Mouse (Mus musculus): Measurements from ENCODE around the gene Kdm8. TPM values are rescaled to one million over a fixed set of nuclear protein-coding genes. Genes with fewer than 3 reads are reported as not detected.

The Kdm8 gene
- polyA plus RNA-seq, 1 experiment from 2014 or later, result 4.7 TPM

GRCm38 (mm10) chr7:125462200-125462599 lies 17.7 kb downstream of the Kdm8 start:
- H3K4me3 ChIP-seq (replicated peaks), result no peak overlapping the region
- H3K9me3 ChIP-seq (replicated peaks), result no peaks in the 10 kb centered on the region
- H3K4me1 ChIP-seq, result no peaks in the 10 kb centered on the region
- WGBS, result 56% methylated on average over 2 of the region's 2 CpGs
- H3K36me3 ChIP-seq, result peaks cover 22% of the 10 kb centered on the region
- no peak for ATAC-seq (ENCODE audit: low FRiP score)
- no peak overlapping the region for H3K9ac ChIP-seq (replicated peaks)
- H3K27me3 ChIP-seq (replicated peaks), result no peaks in the 10 kb centered on the region
- no peak overlapping the region for H3K27ac ChIP-seq (replicated peaks)
- H3K4me2 ChIP-seq, result no peak overlapping the region

- peak; percentile 33; the same call in 1 of the 2 replicates for ATAC-seq (ENCODE audit: low FRiP score)
- H3K27me3 ChIP-seq (replicated peaks), result no peaks in the 10 kb centered on the region
- no peak overlapping the region for H3K4me3 ChIP-seq (replicated peaks)
- H3K9me3 ChIP-seq (replicated peaks), result no peaks in the 10 kb centered on the region
- peaks cover 47% of the 10 kb centered on the region for H3K36me3 ChIP-seq
- H3K27ac ChIP-seq (replicated peaks), result no peak overlapping the region
- H3K4me2 ChIP-seq, result no peak overlapping the region
- H3K4me1 ChIP-seq, result peaks cover 11% of the 10 kb centered on the region
- H3K9ac ChIP-seq (replicated peaks), result no peak overlapping the region
- 25% methylated on average over 5 of the region's 5 CpGs for WGBS
Observed at GRCm38 (mm10) chr7:125469937-125470336, 25.5 kb downstream of the Kdm8 start.

GRCm38 (mm10) chr7:125470901-125471300 lies 26.4 kb downstream of the Kdm8 start:
- Histone ChIP-seq H3K4me3 (replicated peaks) (no peak overlapping the region), H3K9ac (replicated peaks) (no peak overlapping the region), H3K4me2 (no peak overlapping the region), H3K36me3 (peaks cover 38% of the 10 kb centered on the region), H3K9me3 (replicated peaks) (no peaks in the 10 kb centered on the region), H3K27ac (replicated peaks) (no peak overlapping the region), H3K27me3 (replicated peaks) (no peaks in the 10 kb centered on the region), H3K4me1 (peaks cover 21% of the 10 kb centered on the region)
- no peak for ATAC-seq (ENCODE audit: low FRiP score)
- WGBS, result 89% methylated on average over 4 of the region's 4 CpGs

- 0 out of 2 replicates have a peak overlapping the region, but pooled peaks have one; percentile 4 for H3K9ac ChIP-seq (replicated peaks)
- H3K27ac ChIP-seq (replicated peaks), result peak overlapping the region; percentile 72
- WGBS, result 32% methylated on average over 13 of the region's 13 CpGs
- peaks cover 31% of the 10 kb centered on the region for H3K4me1 ChIP-seq
- no peaks in the 10 kb centered on the region for H3K27me3 ChIP-seq (replicated peaks)
- H3K4me3 ChIP-seq (replicated peaks), result no peak overlapping the region
- no peaks in the 10 kb centered on the region for H3K9me3 ChIP-seq (replicated peaks)
- peak; percentile 67; the same call in 1 of the 2 replicates for ATAC-seq (ENCODE audit: low FRiP score)
- no peak overlapping the region; the same call in 1 of the 2 replicates for H3K4me2 ChIP-seq
- peaks cover 26% of the 10 kb centered on the region for H3K36me3 ChIP-seq
Observed at GRCm38 (mm10) chr7:125471991-125472741, 27.7 kb downstream of the Kdm8 start.

- Histone ChIP-seq H3K4me1 (peaks cover 32% of the 10 kb centered on the region), H3K9me3 (replicated peaks) (no peaks in the 10 kb centered on the region), H3K9ac (replicated peaks) (no peak overlapping the region), H3K4me2 (no peak overlapping the region), H3K27ac (replicated peaks) (no peak overlapping the region), H3K36me3 (0 out of 2 replicates have a peak, but pooled peaks cover 8% of the 10 kb centered on the region), H3K4me3 (replicated peaks) (no peak overlapping the region), H3K27me3 (replicated peaks) (no peaks in the 10 kb centered on the region)
- no peak for ATAC-seq (ENCODE audit: low FRiP score)
- WGBS, result 83% methylated on average over 4 of the region's 4 CpGs
Observed at GRCm38 (mm10) chr7:125474535-125474934, 30.1 kb downstream of the Kdm8 start.

- 0 out of 2 replicates have a peak, but pooled peaks have one; percentile 36 for ATAC-seq (ENCODE audit: low FRiP score)
Observed at GRCm38 (mm10) chr7:125475601-125476251, 31.2 kb downstream of the Kdm8 start.

GRCm38 (mm10) chr7:125478391-125478984 lies 34.0 kb downstream of the Kdm8 start:
- no peak overlapping the region for H3K9ac ChIP-seq (replicated peaks)
- ATAC-seq (ENCODE audit: low FRiP score), result no peak
- H3K27me3 ChIP-seq (replicated peaks), result no peaks in the 10 kb centered on the region
- H3K9me3 ChIP-seq (replicated peaks), result no peaks in the 10 kb centered on the region
- peaks cover 24% of the 10 kb centered on the region for H3K4me1 ChIP-seq
- peaks cover 23% of the 10 kb centered on the region for H3K36me3 ChIP-seq
- no peak overlapping the region for H3K4me3 ChIP-seq (replicated peaks)
- 82% methylated on average over 7 of the region's 7 CpGs for WGBS
- H3K27ac ChIP-seq (replicated peaks), result no peak overlapping the region
- no peak overlapping the region for H3K4me2 ChIP-seq

More at GRCm38 (mm10) chr7:125475601-125476251, 31.2 kb downstream of the Kdm8 start:
- no peak overlapping the region for H3K4me3 ChIP-seq (replicated peaks)
- H3K36me3 ChIP-seq, result 0 out of 2 replicates have a peak, but pooled peaks cover 8% of the 10 kb centered on the region
- WGBS, result 47% methylated on average over 11 of the region's 11 CpGs
- no peaks in the 10 kb centered on the region for H3K9me3 ChIP-seq (replicated peaks)
- peaks cover 32% of the 10 kb centered on the region for H3K4me1 ChIP-seq
- no peak overlapping the region for H3K9ac ChIP-seq (replicated peaks)
- H3K27me3 ChIP-seq (replicated peaks), result no peaks in the 10 kb centered on the region
- H3K4me2 ChIP-seq, result no peak overlapping the region
- H3K27ac ChIP-seq (replicated peaks), result peak overlapping the region; percentile 63

GRCm38 (mm10) chr7:125480518-125480917 lies 36.0 kb downstream of the Kdm8 start:
- H3K9ac ChIP-seq (replicated peaks), result no peak overlapping the region
- H3K27me3 ChIP-seq (replicated peaks), result no peaks in the 10 kb centered on the region
- H3K4me2 ChIP-seq, result no peak overlapping the region
- no peak for ATAC-seq (ENCODE audit: low FRiP score)
- no peak overlapping the region for H3K27ac ChIP-seq (replicated peaks)
- WGBS, result 98% methylated on average over 4 of the region's 4 CpGs
- H3K4me3 ChIP-seq (replicated peaks), result no peak overlapping the region
- H3K36me3 ChIP-seq, result peaks cover 34% of the 10 kb centered on the region
- H3K9me3 ChIP-seq (replicated peaks), result no peaks in the 10 kb centered on the region
- H3K4me1 ChIP-seq, result peaks cover 14% of the 10 kb centered on the region

- Histone ChIP-seq H3K4me3 (replicated peaks) (no peak overlapping the region), H3K4me2 (no peak overlapping the region), H3K9ac (replicated peaks) (no peak overlapping the region), H3K27ac (replicated peaks) (no peak overlapping the region), H3K36me3 (peaks cover 41% of the 10 kb centered on the region), H3K4me1 (no peaks in the 10 kb centered on the region), H3K9me3 (replicated peaks) (no peaks in the 10 kb centered on the region), H3K27me3 (replicated peaks) (no peaks in the 10 kb centered on the region)
- ATAC-seq (ENCODE audit: low FRiP score), result no peak
- WGBS, result 85% methylated on average over 3 of the region's 3 CpGs
Observed at GRCm38 (mm10) chr7:125482339-125482738, 37.9 kb downstream of the Kdm8 start.

- Histone ChIP-seq H3K4me2 (no peak overlapping the region), H3K4me1 (no peaks in the 10 kb centered on the region), H3K9ac (replicated peaks) (no peak overlapping the region), H3K36me3 (peaks cover 39% of the 10 kb centered on the region), H3K4me3 (replicated peaks) (no peak overlapping the region), H3K9me3 (replicated peaks) (no peaks in the 10 kb centered on the region), H3K27me3 (replicated peaks) (no peaks in the 10 kb centered on the region), H3K27ac (replicated peaks) (no peak overlapping the region)
- no peak for ATAC-seq (ENCODE audit: low FRiP score)
- WGBS, result 40% methylated on average over 2 of the region's 2 CpGs
Observed at GRCm38 (mm10) chr7:125482886-125483285, 38.4 kb downstream of the Kdm8 start.

GRCm38 (mm10) chr7:125484791-125485190 lies 40.3 kb downstream of the Kdm8 start:
- H3K9me3 ChIP-seq (replicated peaks), result no peaks in the 10 kb centered on the region
- H3K4me3 ChIP-seq (replicated peaks), result no peak overlapping the region
- H3K9ac ChIP-seq (replicated peaks), result no peak overlapping the region
- H3K4me1 ChIP-seq, result peaks cover 6% of the 10 kb centered on the region; the same call in 1 of the 2 replicates
- no peak for ATAC-seq (ENCODE audit: low FRiP score)
- 88% methylated on average over 7 of the region's 7 CpGs for WGBS
- no peak overlapping the region for H3K27ac ChIP-seq (replicated peaks)
- H3K27me3 ChIP-seq (replicated peaks), result no peaks in the 10 kb centered on the region
- H3K36me3 ChIP-seq, result peaks cover 36% of the 10 kb centered on the region
- H3K4me2 ChIP-seq, result no peak overlapping the region

Data from neural tube, embryonic 15.5 days (tissue).